Mouse (Mus musculus): ENCODE results near the gene Arl4a.

The Arl4a gene

DNA sequence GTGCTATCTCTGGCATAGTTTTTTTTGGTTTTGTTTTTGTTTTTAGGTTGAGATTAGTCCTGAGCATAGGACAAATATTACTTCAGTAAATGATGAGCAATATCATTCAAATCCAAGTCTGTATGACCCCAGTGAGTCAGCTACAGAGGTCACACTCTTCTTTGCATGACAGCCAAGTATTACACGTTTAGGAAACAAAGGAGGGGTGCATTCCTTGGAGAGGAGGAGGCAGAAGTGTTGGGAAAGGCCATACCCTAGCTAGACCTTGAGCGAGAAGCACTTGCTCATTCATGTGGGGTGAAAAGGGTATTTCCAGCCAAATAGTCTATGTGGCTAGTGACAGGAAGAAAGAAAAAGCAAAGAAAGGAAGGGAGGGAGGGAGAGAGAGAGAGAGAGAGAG lies 28.0 kb downstream of the Arl4a start:
- no peak for DNase-seq (ENCODE audit: extremely low read depth, low read depth)

DNA sequence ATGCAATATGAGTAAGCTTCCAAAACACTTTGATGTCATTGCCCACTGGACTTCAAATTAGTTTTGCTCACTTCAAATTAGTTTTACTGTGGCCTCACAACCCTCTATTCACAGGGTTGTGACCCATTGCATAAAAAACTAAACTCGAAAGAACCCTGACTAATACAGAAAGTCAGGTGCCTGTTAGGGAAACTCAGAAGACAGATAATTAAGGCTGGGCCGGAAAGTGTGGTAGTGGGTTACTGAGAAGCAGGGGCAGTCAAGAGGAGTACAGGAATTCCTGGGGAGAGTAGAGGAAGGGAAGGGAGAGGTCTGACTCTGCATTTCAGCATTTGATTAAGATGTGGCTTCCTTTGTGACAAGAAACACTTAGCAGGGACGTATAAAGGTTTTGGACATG lies 29.4 kb downstream of the Arl4a start:
- DNase-seq (ENCODE audit: extremely low read depth, low read depth) = no peak

DNA sequence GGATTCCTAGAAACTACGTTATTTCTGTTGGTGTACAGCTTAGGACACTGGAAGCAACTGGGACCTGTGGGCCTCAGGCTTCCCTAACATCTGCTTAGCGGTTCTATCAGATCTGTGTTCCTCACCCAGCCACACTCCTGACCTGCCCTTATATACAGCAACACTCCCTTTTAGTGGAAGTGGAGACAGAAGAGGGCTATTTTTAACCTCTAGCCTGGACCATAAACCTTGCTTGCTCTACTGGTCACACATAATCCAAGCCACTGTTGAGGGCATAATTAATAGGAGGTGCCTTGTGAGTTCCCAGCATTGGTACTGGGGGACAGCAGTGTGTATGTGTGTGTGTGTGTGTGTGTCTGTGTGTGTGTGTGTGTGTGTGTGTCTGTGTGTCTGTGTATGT lies 33.1 kb downstream of the Arl4a start:
- DNase-seq (ENCODE audit: extremely low read depth, low read depth) = no peak

DNA sequence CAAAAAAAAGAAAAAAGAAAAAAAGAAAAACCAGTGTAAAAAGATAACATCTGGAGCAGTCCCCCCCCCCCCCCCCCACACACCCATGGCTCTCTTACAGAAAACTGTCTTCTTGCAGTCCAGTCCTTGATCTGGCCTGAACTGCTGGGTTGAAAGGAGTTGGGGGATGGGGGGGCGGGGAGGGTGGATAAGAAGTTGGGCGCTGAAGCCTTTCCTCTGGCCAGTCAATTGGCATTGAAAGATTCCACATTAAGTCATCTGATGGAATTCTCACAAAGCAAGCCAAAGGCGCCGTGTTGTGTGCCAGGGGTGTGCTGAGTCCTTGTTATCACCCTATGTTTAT lies 39.0 kb downstream of the Arl4a start:
- no peak for DNase-seq (ENCODE audit: extremely low read depth, low read depth)

DNA sequence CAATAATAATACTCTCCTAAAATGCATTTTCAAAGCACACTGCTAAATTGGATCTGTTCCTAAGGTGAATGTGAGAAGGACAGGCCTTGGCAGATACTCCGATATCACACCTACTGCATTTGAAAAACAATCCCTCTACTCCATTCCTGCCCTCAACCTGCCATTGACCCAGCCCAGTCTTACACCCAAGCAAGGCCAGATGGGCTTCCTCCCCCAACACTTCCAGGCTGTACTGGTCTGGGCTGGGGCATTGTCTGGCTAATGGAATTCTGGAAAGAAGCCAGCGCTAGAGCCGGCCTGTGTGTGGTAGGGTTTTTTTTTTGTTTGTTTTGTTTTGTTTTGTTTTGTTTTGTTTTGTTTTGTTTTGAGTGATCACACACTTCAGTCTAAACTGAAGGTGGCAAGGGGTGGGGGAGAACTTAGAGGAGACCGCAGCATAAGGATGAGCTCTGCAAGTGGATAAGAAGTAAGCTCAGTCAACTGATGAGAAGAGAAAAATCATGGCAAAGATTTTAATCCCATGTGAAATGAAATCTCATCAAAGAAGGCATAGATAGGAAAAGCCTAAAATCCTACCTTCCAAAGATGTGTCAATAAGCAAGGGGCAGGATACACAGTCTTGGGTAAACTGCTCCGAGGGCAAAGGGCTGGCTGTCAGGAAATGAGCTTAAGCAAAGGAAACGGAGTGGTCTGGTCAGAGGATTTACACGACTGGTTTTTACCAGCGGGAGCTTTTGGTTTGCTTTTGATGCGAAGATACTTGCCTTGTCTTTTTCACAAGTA lies 39.6 kb downstream of the Arl4a start:
- no peak for DNase-seq (ENCODE audit: extremely low read depth, low read depth)

DNA sequence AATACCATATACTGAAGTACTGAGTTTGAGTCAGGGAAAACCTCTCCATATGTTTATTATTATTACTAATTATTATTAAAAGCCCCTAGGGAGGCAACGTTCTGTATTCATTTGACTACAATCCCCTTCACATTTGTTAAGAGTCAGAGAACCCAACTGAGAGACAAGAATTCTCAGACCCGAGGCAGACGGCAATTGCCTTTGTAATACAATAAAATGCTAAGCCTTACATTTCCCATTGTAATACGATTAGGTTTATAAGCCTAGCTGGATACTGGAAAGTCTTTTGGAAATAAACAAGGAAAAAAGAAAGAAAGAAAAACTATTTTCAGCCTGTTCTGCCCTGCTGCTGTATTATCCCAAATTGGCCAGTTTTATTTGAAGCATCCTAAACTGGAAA lies 40.2 kb downstream of the Arl4a start:
- no peak for DNase-seq (ENCODE audit: extremely low read depth, low read depth)

DNA sequence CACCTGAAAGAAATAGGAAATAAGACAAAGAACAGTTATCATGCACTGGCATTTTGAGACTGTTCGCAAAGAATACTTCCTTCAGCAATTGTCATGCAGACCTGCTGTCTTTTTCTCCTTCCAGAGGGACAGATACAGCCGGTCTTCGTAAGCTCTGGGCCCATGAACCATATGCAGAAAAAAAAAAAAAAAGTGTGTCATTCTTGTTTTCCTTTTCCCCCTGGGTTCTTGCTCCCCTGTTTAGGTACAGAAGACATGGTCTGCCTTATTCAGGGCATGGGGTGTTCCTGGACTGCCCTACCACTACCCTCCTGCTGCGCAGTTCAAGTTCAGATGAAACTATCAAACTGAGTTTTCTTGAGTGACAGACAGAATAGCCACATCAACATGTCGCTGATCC lies 41.8 kb downstream of the Arl4a start:
- DNase-seq (ENCODE audit: extremely low read depth, low read depth) = no peak

DNA sequence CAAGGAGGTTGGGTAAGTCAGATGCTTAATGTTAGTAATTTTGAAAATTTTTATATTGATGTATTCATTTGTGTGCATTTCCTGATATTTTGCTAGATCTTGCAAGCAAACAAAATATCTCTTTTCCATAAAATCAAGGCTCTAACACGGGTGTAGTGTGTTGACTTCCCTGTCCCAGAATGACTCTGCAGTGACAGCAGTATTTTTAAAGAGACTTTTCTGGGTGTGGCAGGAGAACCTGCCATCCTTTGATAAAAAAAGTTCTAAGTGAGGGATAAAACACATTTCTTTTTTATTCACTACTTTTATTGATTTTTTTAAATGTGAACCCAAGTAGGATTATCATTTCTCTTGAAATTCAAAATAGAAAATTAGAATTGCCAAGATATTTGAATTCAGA lies 42.2 kb downstream of the Arl4a start:
- no peak for DNase-seq (ENCODE audit: extremely low read depth, low read depth)

DNA sequence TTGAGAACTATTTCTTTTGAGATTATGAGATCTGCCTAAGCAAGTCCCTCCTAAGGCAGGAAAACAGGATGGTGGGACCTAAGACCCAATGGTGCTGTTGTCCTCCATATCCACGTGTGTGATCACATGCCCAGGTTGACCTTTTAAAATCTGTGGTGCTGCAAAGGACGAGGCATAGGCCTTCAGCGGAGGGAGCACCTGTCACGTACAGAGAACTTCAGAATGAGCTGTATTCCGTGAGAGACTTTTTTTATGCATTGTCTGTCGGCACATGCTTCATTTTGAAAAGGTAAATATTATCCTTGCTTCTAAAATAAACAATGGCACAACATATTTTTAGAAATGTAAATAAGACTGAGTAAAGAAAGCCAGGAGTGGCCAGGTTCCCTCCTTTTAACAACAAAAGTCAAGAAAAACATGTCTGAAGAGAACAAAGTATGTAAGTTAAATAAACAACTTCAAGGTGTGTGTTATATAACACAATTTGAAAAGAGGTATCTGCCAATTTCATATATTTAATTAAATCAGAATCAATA lies 45.0 kb downstream of the Arl4a start:
- DNase-seq (ENCODE audit: extremely low read depth, low read depth) = no peak

DNA sequence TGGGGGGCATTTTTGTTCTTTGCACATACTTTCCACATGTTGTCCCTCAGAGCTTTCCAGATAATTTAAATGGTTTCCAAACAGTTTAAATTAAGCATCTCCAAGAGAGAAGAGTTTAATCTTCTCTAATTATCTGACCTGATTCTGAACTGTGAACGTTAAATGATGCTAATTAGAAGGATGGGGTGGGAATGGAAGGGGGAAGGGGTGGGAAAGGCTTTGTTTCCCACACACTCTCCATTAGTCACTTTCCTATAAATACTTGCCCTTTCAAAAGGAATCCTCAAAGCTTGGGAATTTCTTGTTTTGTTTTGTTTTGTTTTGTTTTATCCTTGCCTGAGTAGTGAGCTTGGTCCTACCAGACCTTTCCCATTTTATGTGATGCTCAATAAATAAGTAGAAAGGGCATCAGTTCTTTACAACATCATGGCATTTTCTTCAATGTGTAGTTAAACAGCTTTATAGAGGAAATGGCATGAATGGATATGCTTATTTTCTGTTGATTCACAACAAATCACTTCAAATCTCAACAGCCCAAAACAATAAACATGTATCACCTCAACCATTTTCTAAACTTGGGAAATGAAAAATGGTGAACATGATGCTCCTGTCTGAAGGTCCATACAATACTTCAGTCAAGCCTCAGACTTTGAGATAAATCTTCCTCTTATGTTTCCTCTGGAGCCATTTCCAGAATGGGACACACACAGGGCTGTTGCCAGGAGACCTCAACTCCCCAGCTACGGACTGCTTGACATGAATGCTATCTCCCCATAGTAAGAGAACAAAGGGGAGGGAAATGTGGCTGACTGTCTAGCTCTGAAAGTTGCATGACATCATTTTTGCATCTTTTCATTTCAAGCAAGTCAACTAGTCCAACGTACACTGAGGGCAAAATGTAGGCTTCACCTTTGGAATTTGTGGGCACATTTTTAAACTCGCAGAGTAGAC lies 46.7 kb downstream of the Arl4a start:
- no peak for DNase-seq (ENCODE audit: extremely low read depth, low read depth)

DNA sequence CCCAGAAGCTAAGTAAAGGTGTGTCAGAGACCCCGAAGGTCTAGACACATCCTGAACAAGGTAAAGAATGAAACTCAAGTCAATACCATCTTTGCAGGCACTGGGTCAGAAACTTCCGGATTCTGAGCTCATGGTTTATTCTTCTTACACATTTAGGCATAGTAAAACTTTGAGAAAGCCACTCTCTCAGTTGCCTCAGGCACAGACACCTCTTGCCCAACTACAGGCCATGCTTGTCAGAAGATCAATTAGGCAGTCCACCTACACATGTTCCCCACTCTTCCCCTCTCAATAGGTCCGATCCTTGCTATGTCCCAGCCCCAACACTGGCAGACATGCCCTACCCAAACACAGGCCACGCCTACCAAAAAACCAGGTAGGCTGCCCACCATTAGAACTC lies 48.7 kb downstream of the Arl4a start:
- DNase-seq (ENCODE audit: extremely low read depth, low read depth) = no peak

DNA sequence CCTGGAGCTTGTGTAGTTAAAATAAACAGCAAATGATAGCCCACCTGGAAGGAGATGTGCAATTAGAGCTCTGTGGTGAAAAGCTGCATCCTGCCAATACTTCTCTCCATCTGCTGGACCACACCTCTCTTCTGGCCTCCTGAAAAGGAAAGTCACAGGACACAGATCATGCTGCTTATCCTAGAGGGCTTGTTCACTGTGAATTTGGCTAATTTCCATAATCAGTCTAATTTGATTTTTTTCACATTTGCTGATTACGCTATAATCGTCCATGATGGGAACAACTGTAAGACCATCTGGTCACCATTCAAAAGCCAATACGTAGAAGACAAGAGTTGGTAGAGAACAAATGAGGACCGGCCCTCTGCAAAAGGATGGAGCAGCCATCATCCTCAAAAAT lies 50.6 kb downstream of the Arl4a start:
- no peak for DNase-seq (ENCODE audit: extremely low read depth, low read depth)

DNA sequence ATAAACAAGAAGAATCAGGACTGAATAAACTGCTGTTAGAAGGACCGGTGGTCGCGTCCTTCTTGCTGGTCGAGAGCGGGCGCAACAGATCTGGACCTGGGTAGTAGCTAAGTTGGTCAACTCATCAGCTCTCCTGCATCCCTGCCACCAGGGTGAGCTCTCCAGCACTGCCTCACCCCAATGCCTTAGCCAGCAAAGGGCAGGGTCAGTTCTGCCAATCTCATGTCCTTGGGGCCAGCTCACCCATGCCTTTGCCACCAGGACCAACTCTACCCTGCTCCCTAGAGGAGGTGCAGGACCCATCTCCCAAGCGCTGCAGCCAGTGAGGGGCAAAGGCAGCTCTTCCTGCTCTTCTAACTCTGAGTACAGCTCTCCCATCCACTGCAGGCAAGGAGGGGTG lies 52.2 kb downstream of the Arl4a start:
- DNase-seq (ENCODE audit: extremely low read depth, low read depth) = no peak

DNA sequence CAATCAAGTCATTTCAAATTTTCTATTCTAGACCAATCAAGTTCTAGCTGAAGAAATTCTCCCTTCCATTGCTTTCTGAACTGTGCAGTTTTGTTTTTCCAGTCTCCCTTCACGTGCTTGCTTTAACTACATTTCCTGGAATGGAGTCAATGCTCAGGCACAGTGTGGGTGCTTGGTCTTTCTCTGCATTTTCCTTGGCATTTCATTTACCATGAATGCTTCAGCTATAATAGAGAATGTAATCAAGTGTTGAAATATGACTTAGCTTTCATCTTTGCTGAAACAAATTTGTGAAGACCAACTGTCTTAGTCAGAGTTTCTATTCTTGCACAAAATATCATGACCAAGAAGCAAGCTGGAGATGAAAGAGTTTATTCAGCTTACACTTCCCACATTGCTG lies 58.0 kb downstream of the Arl4a start:
- DNase-seq (ENCODE audit: extremely low read depth, low read depth) = no peak

DNA sequence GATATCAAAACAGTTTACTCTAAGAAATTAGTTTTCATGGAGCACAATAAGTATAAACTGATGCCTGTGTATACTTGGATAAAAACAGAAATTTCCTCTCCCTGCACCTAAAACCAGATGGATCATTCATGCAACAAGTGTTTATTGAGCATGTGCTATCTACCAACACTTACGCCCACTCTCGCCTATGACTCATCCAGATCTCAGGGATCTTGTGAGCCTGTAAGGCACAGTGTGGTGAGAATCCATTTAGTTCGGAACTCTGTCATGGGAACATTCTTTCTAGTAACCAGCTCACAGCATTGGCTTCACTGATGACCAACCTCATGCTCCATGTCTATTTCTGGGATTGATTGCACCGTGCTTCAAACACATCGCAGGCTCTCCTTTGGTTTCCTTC lies 58.8 kb downstream of the Arl4a start:
- no peak for DNase-seq (ENCODE audit: extremely low read depth, low read depth)

DNA sequence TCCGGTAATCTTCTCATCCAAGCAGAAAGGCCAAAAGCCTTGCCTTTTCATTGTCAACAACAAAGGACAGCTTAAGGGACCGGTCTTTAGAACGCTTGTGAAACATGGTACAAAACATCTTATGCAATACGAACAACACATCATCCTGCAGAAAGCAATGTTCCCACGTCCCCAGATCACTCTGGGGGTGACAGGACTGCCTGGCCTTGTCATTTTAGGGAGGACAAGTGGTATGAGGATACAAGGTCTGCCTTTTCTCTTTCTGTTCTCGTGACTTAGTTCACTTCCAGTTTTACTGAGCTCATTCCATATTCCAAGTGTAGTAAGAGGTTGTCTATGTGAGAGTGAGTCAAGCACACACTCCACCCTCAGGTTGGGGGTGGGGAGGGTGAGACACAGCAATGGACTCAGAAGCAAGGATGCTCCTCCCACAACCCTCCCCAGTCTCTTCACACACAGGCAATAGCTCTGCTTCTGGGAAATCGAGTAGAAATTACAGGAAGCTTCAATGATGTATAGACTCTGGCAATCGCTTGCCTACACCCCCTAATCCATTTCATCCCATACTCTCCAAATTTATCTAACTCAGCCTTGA lies 59.7 kb downstream of the Arl4a start:
- DNase-seq (ENCODE audit: extremely low read depth, low read depth) = no peak

DNA sequence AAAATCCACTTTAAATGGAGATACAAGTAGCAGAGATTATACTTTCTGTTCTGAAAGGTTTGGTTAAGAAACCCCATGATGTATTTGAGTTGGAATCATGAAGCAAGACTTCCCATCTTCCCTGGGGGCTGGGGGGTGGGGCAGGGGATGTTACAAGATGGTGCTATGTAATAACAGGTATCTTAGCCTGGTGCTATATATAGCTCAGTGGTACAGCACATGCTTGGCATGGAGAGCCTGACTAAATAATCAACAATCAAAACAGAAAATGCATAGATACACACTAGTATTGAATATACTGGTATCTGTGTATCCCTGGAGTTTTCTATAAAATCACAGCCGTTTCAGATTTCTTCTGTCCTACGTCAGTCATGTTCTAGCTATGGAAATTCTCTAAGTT lies 61.4 kb downstream of the Arl4a start:
- DNase-seq (ENCODE audit: extremely low read depth, low read depth) = no peak

DNA sequence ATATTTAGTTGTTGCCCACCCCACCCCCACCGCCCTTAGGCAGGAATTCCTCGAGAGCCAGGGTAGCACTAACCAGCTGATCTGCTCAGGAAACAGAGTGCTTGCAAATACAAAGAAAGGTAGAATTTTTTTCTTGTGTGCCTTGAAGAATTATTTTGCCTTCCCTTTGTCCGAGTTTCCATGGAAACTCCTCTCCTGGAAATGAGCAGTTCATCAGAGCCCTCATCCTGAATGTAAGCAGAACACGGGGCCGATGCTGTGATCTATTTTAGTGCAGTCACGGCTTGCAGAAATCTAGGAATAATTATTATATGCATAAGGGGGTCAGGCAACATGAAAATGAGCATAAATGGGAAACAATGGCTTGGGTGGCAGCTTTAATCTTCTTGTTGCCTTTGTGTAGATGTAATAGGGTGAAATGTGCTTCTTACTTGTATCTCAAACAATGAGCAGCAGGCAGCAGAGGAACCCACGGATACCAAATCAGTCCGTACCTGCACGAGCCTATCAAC lies 61.9 kb downstream of the Arl4a start:
- no peak for DNase-seq (ENCODE audit: extremely low read depth, low read depth)

DNA sequence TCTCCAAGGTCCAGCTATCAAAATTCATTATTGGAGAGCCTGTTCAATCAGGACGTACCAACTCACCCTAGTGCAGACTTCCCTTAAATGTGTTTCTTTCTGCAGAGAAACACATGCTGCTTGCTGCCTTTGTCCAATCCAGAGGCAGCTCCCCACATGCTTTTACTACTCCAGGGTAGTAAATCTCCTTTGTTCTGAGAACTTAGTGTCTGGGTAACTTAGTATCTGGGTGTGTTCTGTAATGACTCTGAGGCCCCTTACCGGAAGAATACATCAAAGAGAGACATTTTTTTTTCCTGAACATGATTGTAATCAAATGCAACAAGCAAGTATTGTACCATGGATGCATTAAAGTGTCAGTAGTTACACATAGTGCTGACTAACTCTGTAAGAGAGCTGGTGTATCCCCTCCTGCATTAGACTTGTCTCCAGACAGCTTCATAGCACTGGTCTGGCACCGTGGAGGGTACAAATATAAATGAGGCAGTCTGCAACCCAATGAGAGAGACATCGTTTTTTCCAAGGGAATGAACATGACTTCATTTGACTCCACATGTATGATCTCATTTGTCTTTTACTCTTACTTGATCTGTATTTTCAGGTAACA lies 62.7 kb downstream of the Arl4a start:
- no peak for DNase-seq (ENCODE audit: extremely low read depth, low read depth)

DNA sequence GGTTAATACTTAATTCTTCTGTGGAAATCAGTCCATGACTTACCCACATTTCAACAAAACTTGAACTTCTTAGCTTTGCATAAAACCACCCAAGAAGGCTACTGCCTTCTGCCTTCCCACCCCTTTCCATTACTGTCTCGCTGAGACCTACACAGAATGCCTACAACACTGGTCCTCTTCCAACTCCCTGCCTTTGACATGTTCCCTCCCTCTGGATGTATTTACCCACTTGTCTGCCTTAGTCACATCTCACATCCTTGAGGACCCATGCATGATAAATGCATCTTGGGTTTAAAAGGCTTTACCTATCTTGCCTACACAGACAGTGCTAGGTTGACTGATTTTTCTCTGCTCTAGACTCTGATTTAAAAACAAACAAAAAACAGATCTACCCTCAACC lies 63.6 kb downstream of the Arl4a start:
- DNase-seq (ENCODE audit: extremely low read depth, low read depth) = no peak

DNA sequence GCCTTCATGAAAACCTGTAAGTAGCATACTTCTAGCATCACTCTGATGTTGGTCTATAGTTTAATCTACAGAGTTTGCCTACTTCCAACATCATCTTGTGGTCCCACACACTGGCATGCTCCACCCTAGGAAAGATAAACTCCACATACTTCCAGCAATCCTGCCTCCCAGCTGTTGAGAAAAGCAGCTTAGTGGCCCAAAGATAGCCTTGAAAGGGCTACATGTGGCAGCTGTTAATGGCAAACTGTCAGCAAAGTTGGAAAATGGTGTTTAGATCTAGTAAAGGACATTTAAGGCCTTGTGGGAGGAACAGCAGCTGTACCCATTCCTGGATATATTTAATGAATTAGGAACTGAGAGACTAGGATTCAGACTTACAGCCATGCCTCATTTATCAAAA lies 68.3 kb downstream of the Arl4a start:
- no peak for DNase-seq (ENCODE audit: extremely low read depth, low read depth)

DNA sequence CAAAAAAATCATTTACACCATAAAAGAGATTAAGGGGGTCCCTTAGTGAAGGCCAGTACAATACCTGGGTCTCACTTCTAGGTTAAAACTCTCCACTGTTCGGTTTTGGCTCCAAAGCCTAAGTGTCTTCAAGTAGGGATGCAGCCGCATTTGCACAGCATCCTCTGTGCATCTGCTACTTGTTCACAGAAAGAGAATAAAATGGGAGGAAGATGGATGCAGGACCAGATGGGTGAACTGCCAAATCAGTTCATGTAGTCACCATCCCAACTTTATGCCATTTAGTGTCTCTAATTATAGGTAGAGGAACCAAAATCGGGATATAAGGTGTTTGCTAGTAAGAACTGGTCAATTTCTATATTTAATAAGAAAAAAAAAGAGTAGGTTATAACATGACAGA lies 69.7 kb downstream of the Arl4a start:
- no peak for DNase-seq (ENCODE audit: extremely low read depth, low read depth)
